Mouse (Mus musculus): ENCODE measurements around the gene Chrna5. TPM values are rescaled to one million over a fixed set of nuclear protein-coding genes. Genes with fewer than 3 reads are reported as not detected.
"Not testable (repeated sequence)": the region's sequence is repeated elsewhere in the genome, so short reads cannot be mapped to it uniquely, and the experiment has no call there.

Chrna5 gene
- not detected for total RNA-seq (2021)
- long read RNA-seq, experiment 1: 0 reads
- long read RNA-seq, experiment 2: 0 reads

DNA sequence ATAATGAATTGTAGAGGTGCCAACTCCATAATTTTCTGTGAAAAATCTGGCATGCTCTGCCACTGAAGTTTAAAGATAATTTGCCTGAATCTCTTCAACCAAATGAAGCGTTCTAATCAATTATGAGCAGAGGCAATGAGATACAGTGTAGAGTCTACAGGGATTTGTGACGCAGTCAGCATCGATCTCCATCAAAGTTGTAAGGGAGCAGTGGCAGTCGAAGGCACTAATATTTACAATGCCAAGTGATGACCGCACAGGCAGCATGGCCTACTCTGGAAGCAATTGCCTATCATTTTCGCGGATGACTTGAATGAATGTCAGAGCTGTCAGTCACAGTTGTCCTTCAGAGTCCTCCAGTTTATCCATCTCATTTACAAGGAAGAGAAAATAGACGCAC, at the start of gene Chrna5:
TSS of gene Chrna5 (plus strand) at position 207 of the 400 bp plus-strand sequence.
- intact Hi-C loops (cut with DNase I): no loop called here
- DNase-seq: no peak
- Histone ChIP-seq H3K4me3 (peak within 1 kb of the TSS; percentile 71), H3K27ac (no peak within 1 kb of the TSS)
- TF ChIP-seq CTCF (IDR thresholded peaks at IDR 0.05): no peak

DNA sequence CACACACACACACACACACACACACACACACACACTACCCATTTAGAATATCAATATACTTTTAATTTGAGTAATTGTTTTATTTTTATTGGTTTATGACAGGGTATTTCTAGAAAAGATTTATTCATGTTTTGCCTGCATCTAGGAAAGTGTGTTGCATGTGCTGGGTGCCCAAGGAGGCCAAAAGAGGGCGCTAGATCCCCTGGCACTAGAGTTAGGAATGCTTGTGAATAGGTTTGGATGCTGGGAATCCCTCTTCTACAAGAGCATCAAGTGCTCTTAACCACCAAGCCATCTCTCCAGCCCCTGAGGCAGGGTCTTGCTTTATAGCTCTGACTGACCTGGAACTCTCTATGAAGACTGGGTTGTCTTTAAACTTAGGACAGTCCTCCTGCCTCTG, 48.9 kb upstream of the Chrna5 start:
- Histone ChIP-seq H3K27ac (no peak overlapping the region), H3K4me3 (no peak overlapping the region)
- DNase-seq: no peak
- TF ChIP-seq CTCF (IDR thresholded peaks at IDR 0.05): peak; percentile 21; the same call in 1 of the 2 replicates
- intact Hi-C loops (cut with DNase I): no loop called here

DNA sequence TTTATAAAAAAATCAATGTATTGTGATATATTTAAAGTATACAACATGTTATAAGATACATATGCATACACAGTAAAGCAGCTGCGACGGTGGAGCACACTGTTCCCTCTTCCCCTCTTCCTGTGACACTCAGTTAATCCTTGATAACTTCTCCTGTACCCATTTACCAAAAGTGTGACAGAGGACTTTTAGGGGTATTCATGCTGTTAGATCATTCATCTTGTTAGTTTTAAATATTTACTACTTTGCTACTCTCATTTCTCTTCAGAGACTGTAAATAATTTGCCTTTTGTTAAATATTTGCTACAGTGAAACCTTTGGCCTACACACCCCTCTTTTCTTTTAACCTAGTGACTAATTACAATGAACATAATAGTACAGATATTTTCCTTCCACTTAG, 48.3 kb upstream of the Chrna5 start:
- Histone ChIP-seq H3K4me3 (no peak overlapping the region), H3K27ac (no peak overlapping the region)
- TF ChIP-seq CTCF (IDR thresholded peaks at IDR 0.05): no peak
- intact Hi-C loops (cut with DNase I): no loop called here
- no peak for DNase-seq

DNA sequence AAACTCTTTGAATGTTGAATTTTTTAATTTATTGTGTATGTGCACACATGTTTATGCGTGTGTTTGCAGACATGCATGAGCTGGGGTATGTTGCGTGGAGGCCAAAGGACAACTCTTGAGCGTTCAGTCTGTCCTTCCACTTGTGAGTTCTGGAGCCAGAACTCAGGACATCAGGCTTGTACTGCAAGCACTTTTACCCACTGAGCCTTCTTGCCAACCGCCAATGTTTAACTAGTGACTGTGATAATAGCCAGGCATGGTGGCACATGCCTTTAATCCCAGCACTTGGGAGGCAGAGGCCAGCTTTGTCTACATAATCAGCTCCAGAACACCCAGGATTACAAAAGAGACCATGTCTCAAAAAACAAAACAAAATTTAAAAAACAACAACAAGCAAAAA, 38.6 kb upstream of the Chrna5 start:
- TF ChIP-seq CTCF (IDR thresholded peaks at IDR 0.05): no peak
- intact Hi-C loops (cut with DNase I): no loop called here
- DNase-seq: no peak
- Histone ChIP-seq H3K27ac (no peak overlapping the region), H3K4me3 (no peak overlapping the region)

DNA sequence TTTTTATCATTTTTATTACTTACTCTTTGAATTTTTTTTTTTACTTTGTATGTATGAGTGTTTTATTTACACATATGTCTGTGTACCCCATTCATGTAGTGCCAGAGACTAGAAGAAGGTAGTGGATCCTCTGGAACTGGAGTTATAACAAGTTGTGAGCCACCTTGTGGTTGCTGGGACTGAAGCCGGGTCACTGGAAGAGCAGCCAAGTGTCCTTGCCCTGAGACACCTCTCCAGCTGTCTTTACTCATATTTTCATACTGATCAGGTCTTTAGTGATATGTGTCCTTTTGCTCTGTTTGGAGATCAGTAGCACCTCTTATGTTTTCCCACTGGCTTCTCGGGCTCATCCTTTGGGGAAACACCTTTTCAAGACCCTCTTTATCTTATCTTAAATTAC, 36.2 kb upstream of the Chrna5 start:
- DNase-seq: no peak
- intact Hi-C loops (cut with DNase I): no loop called here
- Histone ChIP-seq H3K4me3 (no peak overlapping the region), H3K27ac (no peak overlapping the region)
- peak; percentile 11; the same call in 1 of the 2 replicates for TF ChIP-seq CTCF (IDR thresholded peaks at IDR 0.05)

DNA sequence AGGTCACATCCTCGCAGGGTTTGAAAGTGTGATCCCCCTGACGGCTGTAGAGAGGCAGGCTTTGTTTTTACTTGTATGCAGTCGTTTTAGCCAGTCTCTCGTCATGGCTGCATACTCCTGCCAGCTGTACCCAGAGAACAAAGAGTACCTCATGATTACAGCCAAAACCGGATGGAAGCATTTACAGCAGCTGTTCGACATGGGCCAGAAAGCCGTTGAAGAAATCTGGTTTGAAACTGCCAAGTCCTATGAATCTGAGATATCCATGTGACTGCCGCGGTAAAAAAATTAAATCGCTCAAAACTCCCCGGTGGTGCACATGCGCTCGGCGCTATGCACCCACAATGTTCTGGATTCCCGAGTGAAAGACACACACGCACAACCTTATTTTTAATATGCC, 34.4 kb upstream of the Chrna5 start:
- Histone ChIP-seq H3K27ac (no peak overlapping the region), H3K4me3 (peak overlapping the region; percentile 54)
- intact Hi-C loops (cut with DNase I): no loop called here
- no peak for DNase-seq
- no peak for TF ChIP-seq CTCF (IDR thresholded peaks at IDR 0.05)

DNA sequence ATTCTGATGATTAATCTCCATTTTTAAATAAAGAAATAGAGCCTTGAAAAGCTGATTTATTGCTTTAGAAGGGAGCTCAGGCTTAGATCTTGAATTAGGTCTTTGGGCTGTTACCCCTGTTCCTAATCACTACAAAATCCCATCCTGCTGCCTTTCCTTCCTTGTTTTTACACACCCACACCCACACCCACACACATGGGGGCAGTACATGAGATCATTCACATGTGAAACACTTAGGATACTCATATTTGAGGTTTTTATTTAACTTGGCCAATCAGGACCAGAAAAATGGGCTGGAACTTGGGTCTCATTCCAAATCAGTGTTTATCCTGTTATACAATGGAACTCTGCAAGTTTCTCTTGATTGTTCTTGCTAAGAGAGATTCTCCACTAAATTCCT, 31.2 kb upstream of the Chrna5 start:
- intact Hi-C loops (cut with DNase I): no loop called here
- no peak overlapping the region for H3K4me3 ChIP-seq

DNA sequence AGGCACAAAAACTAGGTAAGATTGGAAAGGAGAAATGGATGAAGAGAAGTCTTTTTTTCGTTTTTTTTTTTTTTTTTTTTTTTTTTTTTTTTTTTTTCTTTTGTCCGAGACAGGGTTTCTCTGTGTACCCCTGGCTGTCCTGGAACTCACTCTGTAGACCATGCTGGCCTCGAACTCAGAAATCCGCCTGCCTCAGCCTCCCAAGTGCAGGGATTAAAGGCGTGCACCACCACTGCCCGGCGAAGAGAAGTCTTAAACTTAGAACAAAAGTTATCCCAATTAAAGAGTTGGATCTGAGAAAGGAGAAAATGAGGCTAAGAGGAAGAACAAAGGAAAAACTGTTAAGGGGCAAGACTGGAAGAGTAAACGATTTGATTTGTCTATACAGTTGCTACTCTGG, 30.5 kb upstream of the Chrna5 start:
- Histone ChIP-seq H3K27ac (peak overlapping the region; percentile 93), H3K4me3 (peak overlapping the region; percentile 98)
- intact Hi-C loops (cut with DNase I): loop anchor here (2.0 to 5.0 kb wide), 3 partner anchors 33 to 218 kb away; partner anchors contain the start of genes Hykk, Ireb2 and Wdr61
- DNase-seq: not testable (repeated sequence)

More for the DNA sequence above, 31.2 kb upstream of the Chrna5 start:
- peak; percentile 57 for DNase-seq
- H3K27ac ChIP-seq: peak overlapping the region; percentile 93
- TF ChIP-seq CTCF (IDR thresholded peaks at IDR 0.05): no peak

DNA sequence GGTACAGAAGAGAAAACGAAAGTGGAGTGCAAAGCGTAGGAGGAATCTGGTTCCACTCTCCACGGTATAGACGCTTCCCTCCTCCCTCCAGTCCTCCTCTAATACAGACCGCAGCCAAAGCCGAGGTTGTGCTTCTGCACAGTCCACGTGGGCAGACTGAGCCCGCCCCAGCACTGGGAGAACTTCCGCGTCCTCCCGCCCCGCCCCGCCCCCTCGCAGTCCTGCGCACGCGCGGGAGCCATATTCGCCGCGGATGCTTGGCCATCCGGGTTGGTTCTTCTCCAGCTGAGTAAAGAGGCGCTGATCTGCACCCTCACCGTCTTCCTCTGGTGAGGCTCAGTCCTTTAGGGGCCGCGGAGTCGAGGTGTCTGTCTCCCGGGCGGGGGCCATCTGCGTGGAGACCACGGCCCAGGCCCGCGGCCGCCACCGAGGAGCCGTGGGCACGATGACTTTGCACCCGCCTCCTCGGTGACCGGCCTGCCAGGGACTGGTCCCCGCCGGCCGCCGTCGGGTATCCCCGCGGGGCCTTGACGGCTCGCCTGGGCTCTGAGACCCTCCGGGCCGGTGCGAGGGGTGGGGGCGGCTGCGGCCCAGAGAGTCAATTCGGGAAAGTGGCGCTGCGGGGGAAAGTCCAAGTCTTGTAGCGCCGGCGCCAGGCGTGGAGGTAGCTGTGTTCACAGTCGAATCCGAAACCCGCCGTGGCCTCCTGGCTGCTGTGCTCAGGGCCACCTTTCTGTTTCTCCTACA, 29.9 kb upstream of the Chrna5 start, which contains the start of the genes Psma4 and AY074887:
TSS of gene Psma4 (plus strand) at position 216 of the 747 bp plus-strand sequence.
TSS of gene AY074887 (minus strand) at position 424 of the 747 bp plus-strand sequence.
- peak within 1 kb of the TSS; percentile 98 for H3K4me3 ChIP-seq
- intact Hi-C loops (cut with DNase I): loop anchor here (2.0 to 5.0 kb wide), 3 partner anchors 34 to 218 kb away; partner anchors contain the start of genes Hykk, Ireb2 and Wdr61
- peak within 1 kb of the TSS; percentile 93 for H3K27ac ChIP-seq
- TF ChIP-seq CTCF (IDR thresholded peaks at IDR 0.05): no peak
- DNase-seq: peak; percentile 96

DNA sequence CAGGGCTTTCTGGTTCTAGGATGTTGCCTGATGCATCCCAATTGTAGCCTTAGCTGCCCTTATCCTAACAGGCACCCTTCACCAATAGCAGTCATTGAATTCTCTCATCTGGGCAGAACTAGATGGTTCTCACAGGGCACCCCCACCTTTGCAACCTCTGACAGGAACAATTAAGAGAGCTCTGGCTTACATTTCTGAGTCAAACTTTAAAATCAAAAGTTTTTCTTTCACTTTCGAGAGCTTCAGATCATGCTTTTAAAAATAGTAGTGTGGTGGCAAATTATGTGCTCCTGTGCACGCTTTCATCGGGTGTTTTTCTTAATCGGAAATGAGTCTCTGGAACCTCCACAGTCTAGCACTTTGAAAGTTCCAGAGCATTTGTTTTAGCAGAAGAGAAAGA, 19.6 kb upstream of the Chrna5 start:
- no peak overlapping the region for H3K4me3 ChIP-seq
- intact Hi-C loops (cut with DNase I): no loop called here
- H3K27ac ChIP-seq: no peak overlapping the region
- no peak for DNase-seq
- no peak for TF ChIP-seq CTCF (IDR thresholded peaks at IDR 0.05)

DNA sequence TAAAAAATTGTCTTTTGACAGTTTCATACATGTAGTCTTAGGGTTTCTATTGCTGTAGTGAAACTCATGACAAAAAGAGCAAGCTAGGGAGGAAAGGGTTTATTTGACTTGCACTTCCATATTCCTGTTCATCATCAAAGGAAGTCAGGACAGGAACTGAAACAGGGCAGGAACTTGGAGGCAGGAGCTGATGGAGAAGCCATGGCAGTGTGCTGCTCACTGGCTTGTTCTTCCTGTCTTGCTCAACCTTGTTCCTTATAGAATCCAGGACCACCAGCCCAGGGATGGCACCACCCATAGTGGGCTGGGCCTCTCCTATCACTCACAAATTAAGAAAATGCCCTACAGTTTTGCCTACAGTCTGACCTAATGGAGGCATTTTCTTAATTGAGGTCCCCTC, 17.0 kb upstream of the Chrna5 start:
- DNase-seq: no peak
- TF ChIP-seq CTCF (IDR thresholded peaks at IDR 0.05): no peak
- intact Hi-C loops (cut with DNase I): no loop called here
- Histone ChIP-seq H3K4me3 (no peak overlapping the region), H3K27ac (no peak overlapping the region)

DNA sequence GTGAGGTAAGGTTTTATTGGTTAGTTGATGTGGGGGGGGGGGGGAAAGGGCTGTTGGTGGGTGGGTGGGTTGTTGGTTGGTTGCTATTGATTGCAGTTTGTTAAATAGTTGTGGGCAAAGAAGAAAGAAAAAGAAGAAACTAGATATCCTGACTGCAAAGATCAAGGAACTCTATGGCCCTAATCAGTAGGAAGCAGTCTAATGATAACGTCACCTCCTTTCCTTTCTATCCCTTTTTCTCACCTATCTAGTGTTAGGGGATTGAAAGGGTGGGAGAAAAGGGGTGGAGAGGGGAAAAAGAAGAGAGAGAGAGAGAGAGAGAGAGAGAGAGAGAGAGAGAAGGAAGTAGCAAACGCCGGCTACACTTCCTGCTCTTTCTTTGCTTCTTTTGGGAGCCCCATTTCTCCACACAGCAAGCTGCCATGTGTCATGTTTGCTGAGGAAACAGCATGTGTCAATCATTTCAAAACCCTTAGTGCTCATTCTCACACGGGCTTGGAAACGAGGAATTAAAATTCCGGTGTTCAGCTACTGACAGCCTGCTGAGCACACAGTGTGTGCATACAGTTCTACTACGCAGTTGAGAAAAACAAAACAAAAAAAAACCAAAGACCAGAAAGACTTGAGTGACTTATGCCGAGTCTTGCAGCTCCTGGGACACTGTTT, 10.6 kb upstream of the Chrna5 start:
- intact Hi-C loops (cut with DNase I): no loop called here
- TF ChIP-seq CTCF (IDR thresholded peaks at IDR 0.05): no peak
- no peak overlapping the region for H3K27ac ChIP-seq
- no peak overlapping the region for H3K4me3 ChIP-seq
- DNase-seq: no peak

Measured in gastrocnemius, adult 2 months (tissue).